Mouse (Mus musculus) myocyte (in vitro differentiated cells): ENCODE data around the gene Zmynd12.

Source experiments
- MAX ChIP-seq: IDR thresholded peaks from one replicate; pipeline ENCODE4 v1.6.1; 2011; ENCODE audit warnings: low read depth, mild to moderate bottlenecking, control low read depth
- MYOG ChIP-seq, 3 experiments: IDR thresholded peaks; one replicate each; pipeline ENCODE4 v1.6.1; 2011; ENCODE audit warnings: control low read depth in 2 of 3, low read depth in 2 of 3, mild to moderate bottlenecking in 2 of 3; ENCODE audit not compliant: insufficient read length in 2 of 3, control insufficient read depth in 1 of 3, insufficient read depth in 1 of 3
- POLR2A ChIP-seq: IDR thresholded peaks from one replicate; pipeline ENCODE4 v1.6.1; 2011; ENCODE audit warnings: low read depth, mild to moderate bottlenecking, control low read depth, moderate library complexity; ENCODE audit not compliant: insufficient read length
- POLR2AphosphoS2 ChIP-seq: IDR thresholded peaks from one replicate; pipeline ENCODE4 v1.6.1; 2011; ENCODE audit warnings: low read depth, control low read depth; ENCODE audit not compliant: insufficient read length
- TCF12 ChIP-seq: IDR thresholded peaks from one replicate; pipeline ENCODE4 v1.6.1; 2011; ENCODE audit warnings: mild to moderate bottlenecking, control low read depth; ENCODE audit not compliant: poor library complexity, insufficient read depth, severe bottlenecking

GRCm38 (mm10) chr4:119417894-119418293, 4.7 kb upstream of the Zmynd12 start:
- no peak for TF ChIP-seq POLR2A
- TF ChIP-seq POLR2AphosphoS2 = no peak
- TF ChIP-seq MAX = no peak
- TF ChIP-seq TCF12 = no peak
- no peak for TF ChIP-seq MYOG (IDR thresholded peaks at IDR 0.05; ENCODE audit: control insufficient read depth in 1 of 3, insufficient read depth in 1 of 3, insufficient read length in 2 of 3, low read depth in 2 of 3)
